Mouse (Mus musculus) bone marrow macrophage, adult 2 months (primary cell): ENCODE results near the gene Ift43. TPM values are rescaled to one million over a fixed set of nuclear protein-coding genes. Genes with fewer than 3 reads are reported as not detected.

ENCODE experiments used
- H3K27ac ChIP-seq: 2 replicates; pipeline ENCODE4 v1.5.1; 2012; ENCODE audit warnings: low read depth, low read length; ENCODE audit not compliant: insufficient read depth
- H3K4me1 ChIP-seq: 2 replicates; pipeline ENCODE4 v1.6.1; 2012; ENCODE audit warnings: low read length; ENCODE audit not compliant: control insufficient read depth, insufficient read depth
- H3K4me3 ChIP-seq: 2 replicates; pipeline ENCODE4 v1.5.1; 2012; ENCODE audit warnings: mild to moderate bottlenecking, low read length, moderate library complexity; ENCODE audit not compliant: insufficient read depth
- CTCF ChIP-seq: IDR thresholded peaks from 2 replicates; pipeline ENCODE4 v1.5.1; 2012; ENCODE audit warnings: low read depth, mild to moderate bottlenecking, low read length, moderate library complexity
- POLR2A ChIP-seq: IDR thresholded peaks from 2 replicates; pipeline ENCODE4 v1.6.1; 2012; ENCODE audit warnings: mild to moderate bottlenecking, low read depth, low read length, borderline replicate concordance
- polyA plus RNA-seq: library from polyadenylated mRNA; stranded (reverse); fragments of >200 nt; gene quantifications from 2 replicates; pipeline ENCODE4 v1.2.4, GENCODE M21; 2012; ENCODE audit not compliant: missing spikeins, insufficient read depth, insufficient read length

Gene Ift43
- polyA plus RNA-seq, 1 experiment, result 12.9 TPM

DNA sequence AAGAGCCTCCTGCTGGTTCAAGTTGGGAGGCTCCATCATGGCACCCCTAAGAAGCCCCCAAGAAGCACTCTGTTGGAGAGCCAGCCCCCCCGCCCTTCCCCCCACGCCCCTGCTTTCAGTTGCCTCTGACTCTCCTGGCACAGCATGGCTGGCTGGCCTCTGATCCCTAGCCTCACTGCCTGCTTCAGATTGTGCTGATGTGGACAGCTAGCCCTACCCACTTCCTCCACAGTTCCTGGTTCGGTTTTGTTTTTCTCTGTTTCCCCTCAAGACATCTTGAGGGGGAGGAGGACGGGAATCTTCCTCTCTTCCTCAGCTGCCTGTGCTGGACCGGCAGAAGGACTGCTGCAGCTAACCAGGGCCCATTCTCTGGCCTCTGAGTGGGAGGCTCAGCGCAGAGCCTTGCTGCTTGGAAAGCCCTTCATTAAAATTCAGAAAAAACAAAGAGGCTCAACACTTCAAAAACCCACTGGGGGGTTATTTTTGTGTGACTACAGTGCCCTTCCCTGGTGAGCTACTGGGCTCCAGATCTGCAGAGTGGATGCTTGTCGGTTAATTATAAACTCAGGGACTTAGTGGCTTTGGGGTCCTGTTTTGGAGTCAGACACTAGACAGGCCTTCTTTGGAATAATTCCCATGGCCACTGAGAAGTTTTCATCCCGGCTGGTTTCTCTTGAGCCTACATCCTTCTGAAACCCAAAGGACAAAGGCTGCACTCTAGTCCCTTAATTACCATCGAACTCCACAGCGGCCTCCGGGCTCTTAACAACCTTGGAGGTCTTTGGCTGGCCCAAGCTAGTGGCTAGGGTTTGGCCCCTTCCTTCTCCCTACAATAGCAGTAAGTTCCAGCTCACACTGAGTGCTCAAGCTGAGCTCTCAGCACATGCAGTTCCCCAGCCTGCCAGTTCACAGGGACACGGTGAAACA is 80.8 kb downstream of the Ift43 start:
- H3K27ac ChIP-seq, result peak overlapping the region; percentile 70
- no peak overlapping the region for H3K4me3 ChIP-seq
- TF ChIP-seq POLR2A (no peak), CTCF (no peak)
- H3K4me1 ChIP-seq, result peaks cover 42% of the 10 kb centered on the region

DNA sequence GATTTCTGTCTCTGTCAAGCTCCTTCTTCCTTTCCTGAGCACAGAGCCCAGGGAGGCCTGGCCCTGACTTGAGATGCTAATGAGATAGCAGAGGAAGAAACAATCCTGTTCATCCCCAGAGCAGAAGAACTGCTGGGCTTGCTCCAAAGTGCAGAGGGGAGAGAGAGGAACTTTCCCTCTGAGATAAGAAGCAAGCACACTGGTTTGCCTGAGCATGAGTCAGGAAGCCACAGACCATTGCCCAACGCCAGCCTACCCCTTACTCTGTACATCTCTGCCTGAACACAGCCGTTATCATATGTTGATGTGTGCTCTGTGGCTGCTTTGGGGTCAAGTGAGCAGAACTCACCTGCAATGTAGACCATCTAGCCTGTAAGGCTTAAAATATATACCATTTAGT is 83.9 kb downstream of the Ift43 start:
- Histone ChIP-seq H3K4me3 (no peak overlapping the region), H3K27ac (0 out of 2 replicates have a peak overlapping the region, but pooled peaks have one; percentile 23), H3K4me1 (peaks cover 42% of the 10 kb centered on the region)
- no peak for TF ChIP-seq POLR2A
- TF ChIP-seq CTCF, result no peak

DNA sequence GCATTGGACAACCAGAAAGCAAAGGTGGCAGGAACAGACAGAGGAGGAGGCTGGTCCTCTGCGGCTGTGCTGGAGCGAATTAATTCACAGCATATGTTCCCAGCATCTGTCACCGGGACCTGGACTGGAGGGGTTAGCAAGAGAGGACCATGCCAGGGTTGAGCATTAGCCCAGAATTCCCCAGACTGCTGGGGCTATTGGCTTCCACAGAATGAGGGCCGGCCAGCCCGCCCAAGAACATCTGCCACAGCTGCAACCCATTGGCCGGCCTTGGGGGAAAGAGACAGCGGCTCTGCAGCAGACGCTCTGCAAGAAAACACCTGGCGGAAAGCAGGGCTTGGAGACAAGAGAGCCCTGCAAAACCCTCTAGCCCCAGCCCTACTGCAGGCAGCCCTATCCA is 84.7 kb downstream of the Ift43 start:
- peaks cover 39% of the 10 kb centered on the region for H3K4me1 ChIP-seq
- no peak overlapping the region for H3K27ac ChIP-seq
- no peak overlapping the region for H3K4me3 ChIP-seq
- TF ChIP-seq POLR2A (no peak), CTCF (no peak)

GRCm38 (mm10) chr12:86168712-86169111 is 86.4 kb downstream of the Ift43 start:
- Histone ChIP-seq H3K4me3 (no peak overlapping the region), H3K4me1 (peaks cover 26% of the 10 kb centered on the region), H3K27ac (no peak overlapping the region)
- TF ChIP-seq CTCF (no peak), POLR2A (no peak)

- Histone ChIP-seq H3K27ac (no peak overlapping the region), H3K4me1 (peaks cover 22% of the 10 kb centered on the region), H3K4me3 (no peak overlapping the region)
- TF ChIP-seq POLR2A (no peak), CTCF (no peak)
Measured at GRCm38 (mm10) chr12:86169195-86169594, 86.9 kb downstream of the Ift43 start.

- Histone ChIP-seq H3K27ac (no peak overlapping the region), H3K4me3 (no peak overlapping the region)
- TF ChIP-seq POLR2A (no peak), CTCF (no peak)
Measured at GRCm38 (mm10) chr12:86173314-86173713, 91.0 kb downstream of the Ift43 start.

DNA sequence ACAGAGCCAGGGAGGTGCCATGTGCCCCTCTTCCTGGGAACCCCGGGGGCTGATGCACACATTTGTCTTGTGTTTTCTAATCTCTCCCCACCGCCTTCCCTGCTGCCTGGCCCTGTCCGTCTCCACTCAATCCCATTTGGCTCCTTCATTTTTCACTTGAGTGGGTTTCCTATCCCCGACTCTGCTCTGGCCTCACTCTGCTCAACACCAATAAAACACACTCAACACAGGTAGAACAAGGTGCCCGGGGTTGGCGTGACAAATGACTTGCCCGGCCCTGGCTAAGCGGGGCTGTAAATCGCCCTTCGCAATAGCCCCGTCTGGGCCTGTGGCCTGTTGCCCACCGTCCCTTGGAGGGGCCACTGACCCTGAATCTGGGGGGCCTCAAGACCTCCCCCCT is 92.0 kb downstream of the Ift43 start:
- no peak for TF ChIP-seq CTCF
- no peak for TF ChIP-seq POLR2A
- Histone ChIP-seq H3K27ac (no peak overlapping the region), H3K4me3 (no peak overlapping the region), H3K4me1 (peaks cover 8% of the 10 kb centered on the region)

More at GRCm38 (mm10) chr12:86173314-86173713, 91.0 kb downstream of the Ift43 start:
- peaks cover 8% of the 10 kb centered on the region for H3K4me1 ChIP-seq

DNA sequence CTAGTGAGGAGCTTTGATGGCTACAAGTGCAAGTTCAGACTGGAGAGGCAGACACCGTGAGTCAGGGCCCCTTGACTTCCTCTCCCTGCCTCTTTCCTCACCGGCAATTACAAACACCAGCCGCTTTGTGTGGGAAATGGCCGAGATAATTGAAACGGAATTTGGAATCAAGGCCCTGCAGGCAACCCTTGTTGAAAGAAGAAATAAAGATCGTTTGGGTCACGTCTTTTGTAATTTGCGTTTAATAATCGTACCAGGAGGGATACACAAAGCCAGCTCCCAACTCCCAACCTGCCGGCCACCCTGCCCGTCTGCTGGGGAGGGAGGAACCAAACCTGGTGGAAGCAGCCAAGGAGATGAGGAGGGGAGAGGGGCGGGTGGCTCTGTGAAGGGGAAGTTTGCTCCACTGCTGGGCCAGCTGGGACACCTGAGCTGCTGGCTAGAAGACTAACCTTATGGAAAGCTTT is 93.2 kb downstream of the Ift43 start:
- Histone ChIP-seq H3K27ac (no peak overlapping the region), H3K4me1 (peaks cover 8% of the 10 kb centered on the region), H3K4me3 (no peak overlapping the region)
- TF ChIP-seq CTCF (no peak), POLR2A (no peak)

- Histone ChIP-seq H3K4me3 (no peak overlapping the region), H3K4me1 (peaks cover 8% of the 10 kb centered on the region), H3K27ac (no peak overlapping the region)
- TF ChIP-seq CTCF (no peak), POLR2A (no peak)
Measured at GRCm38 (mm10) chr12:86176675-86177339, 94.5 kb downstream of the Ift43 start.

GRCm38 (mm10) chr12:86179266-86179665 is 96.9 kb downstream of the Ift43 start:
- Histone ChIP-seq H3K4me1 (peaks cover 8% of the 10 kb centered on the region), H3K4me3 (no peak overlapping the region), H3K27ac (no peak overlapping the region)
- TF ChIP-seq POLR2A (no peak), CTCF (no peak)
